Mouse (Mus musculus): ENCODE results near the gene Tigar. TPM values are rescaled to one million over a fixed set of nuclear protein-coding genes. Genes with fewer than 3 reads are reported as not detected.

Tigar gene
- polyA plus RNA-seq, 1 experiment = 0.50 TPM

DNA sequence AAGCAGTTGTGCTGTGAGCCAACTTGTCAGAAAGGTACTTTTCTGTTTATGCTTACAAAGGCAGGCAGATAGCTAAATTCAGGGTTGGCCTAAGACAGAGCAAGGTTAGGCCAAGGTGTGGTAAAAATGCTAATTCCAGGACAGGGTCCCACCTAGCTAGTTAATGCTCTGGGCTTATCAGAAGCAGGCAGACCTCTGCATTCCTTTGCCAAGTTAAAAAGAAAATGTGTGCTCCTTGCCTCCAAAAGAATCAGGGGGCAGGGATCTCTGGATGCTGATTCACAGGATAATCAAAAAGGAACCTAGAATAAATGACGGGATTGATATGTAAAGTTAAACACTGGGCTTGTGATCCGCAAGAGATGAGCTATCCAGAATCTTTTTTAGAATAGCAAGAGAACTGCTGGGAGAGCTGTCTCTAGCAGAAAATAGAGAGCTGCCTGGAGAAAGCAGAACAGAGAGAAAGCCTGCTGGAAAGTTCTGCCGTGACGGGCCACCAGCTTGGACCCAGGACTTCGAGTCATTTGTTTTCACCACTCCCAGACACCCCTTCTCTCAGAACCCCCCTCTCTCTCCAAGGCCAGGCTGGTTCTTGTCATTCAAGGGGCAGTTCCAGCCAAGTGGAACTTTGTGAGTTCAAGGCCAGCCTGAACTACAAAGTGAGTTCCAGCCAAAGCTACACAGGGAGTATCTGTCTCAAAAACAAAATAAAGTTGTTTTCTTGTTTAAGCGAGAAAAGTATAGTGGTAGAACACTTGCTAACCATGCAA lies 5.7 kb downstream of the Tigar start:
- Histone ChIP-seq H3K4me1 (peaks cover 15% of the 10 kb centered on the region), H3K9me3 (no peaks in the 10 kb centered on the region), H3K27me3 (replicated peaks) (no peaks in the 10 kb centered on the region), H3K4me3 (replicated peaks) (no peak overlapping the region), H3K36me3 (replicated peaks; ENCODE audit: low read length) (peaks cover 27% of the 10 kb centered on the region)
- TF ChIP-seq FLI1 (IDR thresholded peaks at IDR 0.05; ENCODE audit: low read length) (no peak), GATA1 (IDR thresholded peaks at IDR 0.05; ENCODE audit: borderline replicate concordance, low read length) (no peak)

DNA sequence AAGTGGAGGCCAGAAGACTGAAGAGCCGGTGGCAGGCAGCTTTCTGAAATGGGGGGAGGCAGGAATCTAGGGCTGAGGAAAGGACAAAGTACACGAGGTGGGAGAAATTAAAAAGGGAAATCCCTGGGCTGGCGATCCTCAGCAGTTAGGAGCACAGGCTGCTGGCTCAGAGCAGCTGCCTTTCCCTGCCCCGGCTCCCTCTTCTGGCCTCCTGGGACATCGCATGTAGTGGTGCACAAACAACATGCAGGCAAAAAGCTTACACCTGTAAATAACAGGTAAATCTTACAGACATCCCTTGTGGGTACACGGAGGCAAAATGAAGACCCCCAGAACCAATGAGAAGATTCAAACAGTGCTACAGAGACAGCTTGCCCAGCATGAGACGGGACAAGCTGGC lies 14.8 kb downstream of the Tigar start:
- no peaks in the 10 kb centered on the region for H3K4me1 ChIP-seq
- H3K4me3 ChIP-seq (replicated peaks) = no peak overlapping the region
- no peaks in the 10 kb centered on the region for H3K27me3 ChIP-seq (replicated peaks)
- peaks cover 39% of the 10 kb centered on the region for H3K36me3 ChIP-seq (replicated peaks; ENCODE audit: low read length)
- TF ChIP-seq GATA1 (IDR thresholded peaks at IDR 0.05; ENCODE audit: borderline replicate concordance, low read length) (no peak), FLI1 (IDR thresholded peaks at IDR 0.05; ENCODE audit: low read length) (no peak)
- no peaks in the 10 kb centered on the region for H3K9me3 ChIP-seq

DNA sequence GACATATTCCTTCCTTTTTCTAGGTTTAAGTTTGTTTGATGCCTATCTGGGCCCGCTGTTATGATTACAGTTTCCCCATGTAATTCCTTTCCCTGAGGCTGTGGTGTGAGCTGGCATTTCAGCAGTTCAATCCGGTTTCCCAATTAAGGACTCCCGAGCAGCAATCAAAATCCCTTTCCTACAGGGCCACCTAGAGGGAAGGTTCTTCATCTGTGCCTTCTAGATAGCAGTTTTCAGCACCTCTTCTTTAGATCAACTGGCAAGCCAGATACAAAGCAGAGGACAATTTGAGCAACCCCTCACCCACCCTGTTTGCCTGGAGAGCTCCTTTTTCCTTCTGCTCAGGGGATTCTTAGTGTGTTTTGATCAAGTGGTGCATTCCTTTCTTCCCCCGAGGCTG lies 22.6 kb downstream of the Tigar start:
- no peak overlapping the region for H3K4me3 ChIP-seq (replicated peaks)
- H3K36me3 ChIP-seq (replicated peaks; ENCODE audit: low read length) = peaks cover 39% of the 10 kb centered on the region
- peaks cover 4% of the 10 kb centered on the region for H3K27me3 ChIP-seq (replicated peaks)
- TF ChIP-seq GATA1 (IDR thresholded peaks at IDR 0.05; ENCODE audit: borderline replicate concordance, low read length) (no peak), FLI1 (IDR thresholded peaks at IDR 0.05; ENCODE audit: low read length) (no peak)
- no peaks in the 10 kb centered on the region for H3K4me1 ChIP-seq
- H3K9me3 ChIP-seq = no peaks in the 10 kb centered on the region

DNA sequence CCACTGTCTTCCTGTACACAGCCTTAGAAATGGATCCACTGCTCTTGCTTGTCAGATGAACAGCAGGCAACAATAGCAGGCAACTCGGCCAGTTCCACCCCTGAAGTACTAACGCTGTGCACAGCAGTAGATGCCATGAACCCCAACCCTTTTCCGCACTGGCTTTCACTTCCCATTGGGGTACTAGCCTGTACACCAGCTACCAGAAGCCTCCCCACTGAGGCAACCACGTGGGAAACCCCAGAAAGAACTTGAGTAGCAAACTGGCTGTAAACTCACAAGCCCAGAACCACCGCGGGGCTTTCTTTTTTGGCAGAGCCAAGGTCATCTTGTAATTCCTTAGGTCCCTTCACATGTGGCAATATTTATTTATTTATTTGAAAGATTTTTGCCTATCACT lies 27.5 kb downstream of the Tigar start:
- peaks cover 18% of the 10 kb centered on the region for H3K27me3 ChIP-seq (replicated peaks)
- no peaks in the 10 kb centered on the region for H3K36me3 ChIP-seq (replicated peaks; ENCODE audit: low read length)
- H3K9me3 ChIP-seq = no peaks in the 10 kb centered on the region
- H3K4me3 ChIP-seq (replicated peaks) = no peak overlapping the region
- TF ChIP-seq GATA1 (IDR thresholded peaks at IDR 0.05; ENCODE audit: borderline replicate concordance, low read length) (no peak), FLI1 (IDR thresholded peaks at IDR 0.05; ENCODE audit: low read length) (no peak)
- H3K4me1 ChIP-seq = peaks cover 12% of the 10 kb centered on the region

DNA sequence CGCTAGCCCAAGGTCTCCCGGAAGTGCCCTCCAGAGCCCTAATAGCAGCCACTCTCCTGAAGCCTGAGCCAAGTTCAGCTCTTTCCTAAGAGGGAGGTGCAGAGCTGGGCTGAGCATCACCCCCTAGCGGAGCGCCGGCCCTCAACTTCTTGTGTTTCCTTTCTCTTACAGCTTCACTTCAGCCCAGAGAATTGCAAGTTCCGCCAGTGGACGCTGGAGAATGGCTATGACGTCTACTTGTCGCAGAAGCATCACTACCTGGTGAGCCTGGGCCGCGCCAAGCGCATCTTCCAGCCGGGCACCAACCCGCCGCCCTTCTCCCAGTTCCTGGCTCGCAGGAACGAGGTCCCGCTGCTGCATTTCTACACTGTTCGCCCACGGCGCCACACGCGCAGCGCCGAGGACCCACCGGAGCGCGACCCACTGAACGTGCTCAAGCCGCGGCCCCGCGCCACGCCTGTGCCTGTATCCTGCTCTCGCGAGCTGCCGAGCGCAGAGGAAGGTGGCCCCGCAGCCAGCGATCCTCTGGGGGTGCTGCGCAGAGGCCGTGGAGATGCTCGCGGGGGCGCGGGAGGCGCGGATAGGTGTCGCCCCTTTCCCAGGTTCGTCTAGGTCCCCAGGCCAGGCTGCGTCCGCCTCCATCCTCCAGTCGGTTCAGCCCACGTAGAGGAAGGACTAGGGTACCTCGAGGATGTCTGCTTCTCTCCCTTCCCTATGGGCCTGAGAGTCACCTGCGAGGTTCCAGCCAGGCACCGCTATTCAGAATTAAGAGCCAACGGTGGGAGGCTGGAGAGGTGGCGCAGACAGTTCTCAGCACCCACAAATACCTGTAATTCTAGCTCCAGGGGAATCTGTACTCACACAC lies 29.3 kb downstream of the Tigar start:
- peaks cover 20% of the 10 kb centered on the region for H3K4me1 ChIP-seq
- H3K27me3 ChIP-seq (replicated peaks) = peaks cover 18% of the 10 kb centered on the region
- no peaks in the 10 kb centered on the region for H3K9me3 ChIP-seq
- H3K36me3 ChIP-seq (replicated peaks; ENCODE audit: low read length) = no peaks in the 10 kb centered on the region
- peak overlapping the region; percentile 93 for H3K4me3 ChIP-seq (replicated peaks)
- TF ChIP-seq FLI1 (IDR thresholded peaks at IDR 0.05; ENCODE audit: low read length) (no peak), GATA1 (IDR thresholded peaks at IDR 0.05; ENCODE audit: borderline replicate concordance, low read length) (no peak)

DNA sequence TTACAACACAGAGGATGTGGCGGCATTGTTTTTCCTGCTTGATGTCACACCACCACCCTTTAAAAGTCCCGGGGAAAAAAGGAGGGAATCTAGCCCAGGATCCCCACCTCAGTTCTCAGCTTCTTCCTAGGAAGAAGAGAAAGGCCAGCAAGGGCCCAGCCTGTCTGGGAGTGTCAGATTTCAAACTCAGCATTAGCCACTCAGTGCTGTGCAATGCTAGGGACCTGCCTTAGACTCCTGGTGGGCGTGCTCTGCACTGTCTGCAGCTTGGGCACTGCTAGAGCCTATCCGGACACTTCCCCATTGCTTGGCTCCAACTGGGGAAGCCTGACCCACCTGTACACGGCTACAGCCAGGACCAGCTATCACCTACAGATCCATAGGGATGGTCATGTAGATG lies 36.5 kb downstream of the Tigar start, which contains the start of gene Fgf23:
Fgf23 (plus strand) TSS at position 86 of the 400 bp plus-strand sequence.
- TF ChIP-seq FLI1 (IDR thresholded peaks at IDR 0.05; ENCODE audit: low read length) (no peak), GATA1 (IDR thresholded peaks at IDR 0.05; ENCODE audit: borderline replicate concordance, low read length) (no peak)
- no peaks in the 10 kb centered on the region for H3K36me3 ChIP-seq (replicated peaks; ENCODE audit: low read length)
- no peaks in the 10 kb centered on the region for H3K9me3 ChIP-seq
- H3K4me3 ChIP-seq (replicated peaks) = peak within 1 kb of the TSS; percentile 83
- peaks cover 5% of the 10 kb centered on the region for H3K27me3 ChIP-seq (replicated peaks)
- peaks cover 56% of the 10 kb centered on the region for H3K4me1 ChIP-seq

DNA sequence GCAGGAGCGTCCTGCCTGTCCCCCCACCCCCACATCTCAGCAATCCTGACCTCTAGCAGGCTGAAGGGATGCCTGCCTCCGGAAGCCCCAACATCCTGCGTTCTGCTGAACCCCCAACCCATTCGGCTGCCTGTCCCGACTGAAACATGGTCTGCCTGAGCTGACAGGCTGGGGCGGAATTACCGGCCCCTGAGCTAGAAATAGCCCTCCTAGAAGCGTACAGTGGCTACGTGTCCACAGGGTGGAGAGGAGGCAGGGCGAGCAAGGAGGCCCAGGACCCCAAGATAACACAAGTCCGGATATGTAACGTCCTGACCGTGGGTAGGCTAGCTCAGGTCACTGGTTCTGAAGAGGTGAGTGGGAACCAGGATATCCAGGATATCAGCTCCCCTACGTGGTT lies 44.5 kb downstream of the Tigar start:
- TF ChIP-seq GATA1 (IDR thresholded peaks at IDR 0.05; ENCODE audit: borderline replicate concordance, low read length) (no peak), FLI1 (IDR thresholded peaks at IDR 0.05; ENCODE audit: low read length) (no peak)
- H3K9me3 ChIP-seq = no peaks in the 10 kb centered on the region
- peaks cover 10% of the 10 kb centered on the region for H3K27me3 ChIP-seq (replicated peaks)
- peaks cover 44% of the 10 kb centered on the region for H3K4me1 ChIP-seq
- no peaks in the 10 kb centered on the region for H3K36me3 ChIP-seq (replicated peaks; ENCODE audit: low read length)
- H3K4me3 ChIP-seq (replicated peaks) = peak overlapping the region; percentile 86

DNA sequence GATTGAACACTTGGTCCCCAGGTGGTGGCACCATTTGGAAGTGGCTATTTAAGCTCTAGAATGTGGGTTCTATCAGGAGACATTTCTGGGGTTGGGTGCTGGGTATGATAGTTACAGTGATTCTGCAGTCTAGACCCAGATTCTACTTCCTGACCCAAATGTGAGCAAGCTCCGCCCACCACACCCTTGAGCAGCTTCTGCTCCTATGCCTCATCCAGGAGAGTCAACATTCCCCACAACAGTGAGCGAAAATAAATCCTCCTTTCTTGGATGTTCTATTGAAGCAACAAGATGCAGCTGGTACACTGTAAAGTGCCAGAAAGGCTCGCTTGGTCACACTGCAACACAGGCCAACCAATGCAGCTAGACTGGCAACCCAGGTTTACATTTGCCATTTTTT lies 45.4 kb downstream of the Tigar start:
- peaks cover 41% of the 10 kb centered on the region for H3K4me1 ChIP-seq
- H3K9me3 ChIP-seq = no peaks in the 10 kb centered on the region
- TF ChIP-seq FLI1 (IDR thresholded peaks at IDR 0.05; ENCODE audit: low read length) = no peak
- no peak for TF ChIP-seq GATA1 (IDR thresholded peaks at IDR 0.05; ENCODE audit: borderline replicate concordance, low read length)
- no peaks in the 10 kb centered on the region for H3K36me3 ChIP-seq (replicated peaks; ENCODE audit: low read length)
- no peak overlapping the region for H3K4me3 ChIP-seq (replicated peaks)
- peaks cover 11% of the 10 kb centered on the region for H3K27me3 ChIP-seq (replicated peaks)

DNA sequence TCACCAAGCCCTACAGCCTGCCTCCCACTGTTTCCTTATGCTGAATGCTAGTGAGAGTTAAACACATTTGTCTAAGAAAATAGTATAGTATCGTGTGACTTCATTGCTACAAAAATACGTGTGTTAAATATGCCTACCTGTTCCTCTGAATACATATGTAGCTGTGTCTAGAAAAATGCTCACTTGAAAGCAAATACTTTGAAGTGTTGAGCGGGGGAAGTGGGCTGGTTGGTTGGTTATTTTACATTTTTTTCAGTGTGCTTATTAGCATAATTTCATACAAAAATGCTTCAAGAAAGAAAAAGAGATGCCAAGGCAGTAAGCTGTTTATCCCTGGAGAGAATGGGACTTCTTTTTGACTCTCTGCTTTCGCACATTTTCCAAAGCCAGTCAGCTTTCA lies 49.4 kb downstream of the Tigar start:
- Histone ChIP-seq H3K27me3 (replicated peaks) (peaks cover 15% of the 10 kb centered on the region), H3K4me3 (replicated peaks) (no peak overlapping the region), H3K36me3 (replicated peaks; ENCODE audit: low read length) (no peaks in the 10 kb centered on the region), H3K9me3 (no peaks in the 10 kb centered on the region), H3K4me1 (peaks cover 25% of the 10 kb centered on the region)
- TF ChIP-seq FLI1 (IDR thresholded peaks at IDR 0.05; ENCODE audit: low read length) (no peak), GATA1 (IDR thresholded peaks at IDR 0.05; ENCODE audit: borderline replicate concordance, low read length) (no peak)
